Mouse (Mus musculus) embryonic facial prominence, embryonic 11.5 days (tissue): Measurements from ENCODE around the gene Bmp4. TPM values are rescaled to one million over a fixed set of nuclear protein-coding genes. Genes with fewer than 3 reads are reported as not detected.

Experiments used
- ATAC-seq: fragments of 200-750 bp; cut with Nextera tagmentation; replicated peaks from 2 replicates; pipeline ENCODE4 v1.8.0; 2017; ENCODE audit warnings: low read depth; ENCODE audit not compliant: insufficient number of reproducible peaks, low FRiP score, low TSS enrichment
- DNase-seq: peaks from one replicate; pipeline ENCODE4 v3.0.0-alpha.2; 2015; ENCODE audit warnings: low spot score
- H3K27ac ChIP-seq: fragments of 300-500 bp; sonication (generic); replicated peaks from 2 replicates; pipeline ENCODE4 v1.5.1; 2014; ENCODE audit warnings: mild to moderate bottlenecking, low read depth, low read length, control low read depth
- H3K27me3 ChIP-seq: fragments of 300-500 bp; sonication (generic); 2 replicates; pipeline ENCODE4 v1.6.1; 2014; ENCODE audit warnings: mild to moderate bottlenecking, low read length, moderate library complexity, mixed read lengths; ENCODE audit not compliant: control insufficient read depth, insufficient read depth
- H3K36me3 ChIP-seq: fragments of 300-500 bp; sonication (generic); replicated peaks from 2 replicates; pipeline ENCODE4 v1.6.1; 2014; ENCODE audit warnings: low read depth, mild to moderate bottlenecking, low read length, moderate library complexity, mixed read lengths; ENCODE audit not compliant: control insufficient read depth, insufficient read depth
- H3K4me1 ChIP-seq: fragments of 300-500 bp; sonication (generic); 2 replicates; pipeline ENCODE4 v1.6.1; 2014; ENCODE audit warnings: low read length, mixed read lengths; ENCODE audit not compliant: control insufficient read depth, insufficient read depth
- H3K4me2 ChIP-seq: fragments of 300-500 bp; sonication (generic); 2 replicates; pipeline ENCODE4 v1.6.1; 2014; ENCODE audit warnings: low read depth, mild to moderate bottlenecking, control low read depth, low read length, moderate library complexity
- H3K4me3 ChIP-seq: fragments of 300-500 bp; sonication (generic); 2 replicates; pipeline ENCODE4 v1.5.1; 2014; ENCODE audit warnings: low read depth, low read length, control low read depth
- H3K9ac ChIP-seq: fragments of 300-500 bp; sonication (generic); replicated peaks from 2 replicates; pipeline ENCODE4 v1.6.1; 2014; ENCODE audit warnings: mild to moderate bottlenecking, control low read depth, low read length
- H3K9me3 ChIP-seq: fragments of 300-500 bp; sonication (generic); replicated peaks from 2 replicates; pipeline ENCODE4 v1.6.1; 2016; ENCODE audit warnings: mild to moderate bottlenecking, low read length, inconsistent platforms, mixed read lengths; ENCODE audit not compliant: control insufficient read depth
- WGBS: fragments of 180-500 bp; shearing (Covaris S2); extraction: QIAGEN DNeasy Blood & Tissue Kit; methylation state at CpG from one replicate; pipeline ENCODE4 v1.1.7; 2014; 5-methylcytosine and 5-hydroxymethylcytosine counted together
- polyA plus RNA-seq: library from polyadenylated mRNA; unstranded; fragments of >200 nt; fragmentation: Nextera tagmentation; extraction: Ambion mirVana; gene quantifications from 2 replicates; pipeline ENCODE4 v1.2.1, GENCODE M21; 2014

Gene Bmp4
- polyA plus RNA-seq, 1 experiment from 2014 or later: 19.5 TPM

DNA sequence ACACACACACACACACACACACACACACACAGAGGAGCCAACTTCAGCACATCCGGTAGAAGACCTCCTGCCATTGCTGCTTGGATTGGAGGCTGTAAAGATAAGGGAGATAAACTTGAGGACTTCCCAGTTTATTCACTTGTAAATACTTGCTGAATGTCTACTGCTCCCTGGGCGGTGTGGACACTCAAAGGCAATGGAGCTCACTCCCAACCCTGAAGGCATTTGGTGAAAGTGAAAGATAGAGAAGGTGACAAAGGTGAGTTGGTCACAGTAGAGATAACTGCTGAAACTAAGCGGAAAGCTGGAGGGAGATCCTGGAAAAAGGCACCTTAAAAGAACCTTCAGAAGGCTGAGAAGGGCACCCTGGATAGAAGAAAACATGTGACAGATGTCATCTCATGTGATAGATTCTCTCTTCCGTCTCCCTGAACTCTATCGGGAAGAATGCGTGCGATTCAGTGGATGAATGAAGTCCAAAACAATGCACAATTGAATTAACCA is 22.1 kb upstream of the Bmp4 start:
- Histone ChIP-seq H3K4me2 (no peak overlapping the region), H3K4me3 (no peak overlapping the region), H3K27ac (no peak overlapping the region), H3K4me1 (no peaks in the 10 kb centered on the region), H3K27me3 (no peaks in the 10 kb centered on the region), H3K9ac (no peak overlapping the region), H3K36me3 (no peaks in the 10 kb centered on the region), H3K9me3 (no peaks in the 10 kb centered on the region)
- ATAC-seq (no peak), DNase-seq (no peak)
- WGBS: 89% methylated on average over 7 of the region's 7 CpGs

DNA sequence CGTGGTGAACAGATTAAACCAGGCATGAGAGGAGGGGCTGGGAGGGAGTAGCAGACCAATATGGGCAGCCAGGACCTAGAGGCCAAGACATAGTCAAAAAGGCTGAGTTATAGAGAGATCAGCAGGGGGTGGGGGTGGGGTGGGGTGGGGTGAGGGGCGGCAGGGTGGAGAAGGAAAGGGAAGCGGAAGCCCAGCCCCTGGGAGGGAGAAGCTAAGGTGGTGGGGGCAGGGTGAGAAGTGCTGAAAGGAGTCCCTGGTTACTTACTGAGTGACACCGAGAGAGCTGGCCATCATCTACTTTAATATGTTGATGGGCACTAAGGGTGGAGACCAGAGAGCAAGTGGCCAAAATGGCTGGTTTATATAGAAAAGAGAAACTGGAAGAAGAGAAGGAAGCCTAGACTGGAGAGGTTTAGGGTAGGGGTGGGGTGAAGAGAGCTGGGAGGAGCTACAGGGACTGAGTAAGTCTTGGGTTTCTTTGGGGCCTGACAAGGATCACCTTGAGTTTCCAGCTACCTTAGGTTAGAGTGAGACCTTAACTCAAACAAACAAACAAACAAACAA is 20.2 kb upstream of the Bmp4 start:
- H3K9me3 ChIP-seq: no peaks in the 10 kb centered on the region
- H3K4me2 ChIP-seq: no peak overlapping the region
- no peaks in the 10 kb centered on the region for H3K36me3 ChIP-seq
- H3K27me3 ChIP-seq: no peaks in the 10 kb centered on the region
- no peak overlapping the region for H3K27ac ChIP-seq
- H3K4me3 ChIP-seq: no peak overlapping the region
- no peak overlapping the region for H3K9ac ChIP-seq
- ATAC-seq: no peak
- no peak for DNase-seq
- no peaks in the 10 kb centered on the region for H3K4me1 ChIP-seq
- WGBS: 63% methylated on average over 4 of the region's 4 CpGs

DNA sequence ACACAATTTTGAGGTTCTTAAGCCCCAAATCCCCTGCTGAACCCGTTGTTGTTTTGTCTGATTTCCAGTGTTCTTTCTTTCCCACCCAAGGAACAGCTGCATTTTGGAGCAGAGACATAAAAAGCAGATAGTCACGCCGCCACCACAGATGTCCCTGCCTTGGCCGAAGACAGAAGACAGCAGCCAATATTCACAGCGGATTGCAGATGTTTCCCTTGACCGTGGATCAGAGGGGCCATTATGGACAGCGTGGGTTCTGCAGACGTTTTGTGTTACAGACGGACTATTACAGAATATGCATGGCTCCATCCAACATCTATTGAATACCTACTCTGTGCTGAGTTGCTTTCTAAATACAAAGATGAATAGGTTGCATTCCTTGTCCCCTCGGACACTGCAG is 18.5 kb upstream of the Bmp4 start:
- Histone ChIP-seq H3K9ac (no peak overlapping the region), H3K27me3 (no peaks in the 10 kb centered on the region), H3K4me2 (no peak overlapping the region), H3K36me3 (no peaks in the 10 kb centered on the region), H3K27ac (no peak overlapping the region), H3K4me3 (no peak overlapping the region), H3K4me1 (no peaks in the 10 kb centered on the region), H3K9me3 (no peaks in the 10 kb centered on the region)
- WGBS: 84% methylated on average over 10 of the region's 10 CpGs
- no peak for ATAC-seq
- DNase-seq: no peak

DNA sequence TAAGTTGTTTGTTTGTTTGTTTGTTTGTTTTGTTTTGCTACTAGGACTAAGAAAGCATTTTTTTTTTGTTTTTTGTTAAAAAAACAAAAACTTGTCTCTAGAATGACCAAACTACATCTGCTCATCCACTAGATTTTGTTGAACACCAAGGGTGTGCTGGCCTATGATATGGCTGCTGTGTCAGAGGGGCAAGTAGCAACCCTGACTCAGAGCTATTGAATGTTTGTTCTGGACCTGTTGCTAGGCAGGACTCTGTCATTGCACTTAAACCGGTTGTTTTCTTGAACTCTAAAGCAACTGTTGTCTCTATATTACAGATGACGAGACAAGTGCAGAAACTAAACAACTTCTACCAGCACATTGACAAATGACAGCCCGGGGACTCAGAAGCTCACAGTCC is 17.9 kb upstream of the Bmp4 start:
- no peak overlapping the region for H3K9ac ChIP-seq
- no peak overlapping the region for H3K4me3 ChIP-seq
- H3K27ac ChIP-seq: no peak overlapping the region
- no peak for ATAC-seq
- H3K27me3 ChIP-seq: no peaks in the 10 kb centered on the region
- 82% methylated on average over 3 of the region's 3 CpGs for WGBS
- no peak overlapping the region for H3K4me2 ChIP-seq
- no peaks in the 10 kb centered on the region for H3K4me1 ChIP-seq
- DNase-seq: no peak
- no peaks in the 10 kb centered on the region for H3K36me3 ChIP-seq
- no peaks in the 10 kb centered on the region for H3K9me3 ChIP-seq

DNA sequence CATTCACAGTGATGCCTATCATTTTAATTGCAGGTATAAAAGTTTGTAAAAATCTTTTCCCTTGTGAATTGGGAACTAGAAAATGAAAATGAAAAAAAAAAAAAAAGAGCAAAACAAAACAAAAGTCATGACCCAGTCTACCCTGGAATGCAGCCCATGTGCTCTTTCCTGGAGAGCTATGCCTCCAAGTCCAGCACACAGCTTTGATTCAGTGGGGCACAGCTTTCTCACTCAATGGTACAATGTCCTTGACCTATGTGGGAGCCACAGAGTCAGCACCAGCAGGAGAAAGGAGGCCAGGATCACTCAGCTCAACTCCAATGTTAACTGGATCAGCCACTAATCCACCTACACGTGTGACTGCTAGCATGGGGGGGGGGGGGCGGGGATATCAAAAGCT is 9.5 kb upstream of the Bmp4 start:
- no peak overlapping the region for H3K27ac ChIP-seq
- H3K4me1 ChIP-seq: 0 out of 2 replicates have a peak, but pooled peaks cover 3% of the 10 kb centered on the region
- H3K27me3 ChIP-seq: peaks cover 20% of the 10 kb centered on the region
- ATAC-seq: no peak
- no peaks in the 10 kb centered on the region for H3K9me3 ChIP-seq
- no peak for DNase-seq
- no peak overlapping the region for H3K4me3 ChIP-seq
- WGBS: 57% methylated on average over 2 of the region's 2 CpGs
- H3K4me2 ChIP-seq: no peak overlapping the region
- H3K9ac ChIP-seq: no peak overlapping the region
- H3K36me3 ChIP-seq: no peaks in the 10 kb centered on the region

DNA sequence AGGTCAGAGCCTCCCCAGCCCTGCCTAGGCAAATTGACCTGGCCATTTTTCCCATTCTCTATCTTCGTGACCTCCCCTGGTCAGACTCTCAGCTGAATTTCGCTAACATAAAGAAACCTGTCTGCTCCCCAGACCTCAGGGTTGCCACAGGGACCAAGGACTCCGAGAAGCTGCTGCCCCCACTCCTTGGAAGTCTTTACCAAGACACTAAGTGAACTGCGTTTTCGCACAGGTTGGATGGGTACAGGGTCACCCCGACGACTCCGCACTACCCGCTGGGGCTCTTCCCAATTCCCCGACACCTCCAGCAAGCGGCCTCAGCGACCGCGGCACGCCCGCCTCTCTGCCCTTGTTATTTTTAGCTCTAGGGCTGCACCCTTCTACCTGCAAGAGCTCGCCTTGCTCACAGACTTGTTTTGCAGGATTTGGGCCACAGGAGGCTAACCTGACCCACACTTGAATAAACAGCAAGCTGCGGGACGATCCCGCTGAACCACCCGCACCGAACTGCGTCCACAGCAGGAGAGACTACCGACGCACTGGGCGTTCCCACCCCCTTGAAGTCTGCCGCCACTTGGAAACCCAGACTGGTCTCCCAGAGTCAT is 7.7 kb upstream of the Bmp4 start:
- ATAC-seq (no peak), DNase-seq (peak; percentile 54)
- 1% methylated on average over 27 of the region's 27 CpGs for WGBS
- no peak overlapping the region for H3K27ac ChIP-seq
- H3K9ac ChIP-seq: no peak overlapping the region
- H3K36me3 ChIP-seq: no peaks in the 10 kb centered on the region
- peak overlapping the region; percentile 42 for H3K4me2 ChIP-seq
- H3K9me3 ChIP-seq: no peaks in the 10 kb centered on the region
- peak overlapping the region; percentile 27 for H3K4me3 ChIP-seq
- H3K27me3 ChIP-seq: peaks cover 20% of the 10 kb centered on the region
- H3K4me1 ChIP-seq: 0 out of 2 replicates have a peak, but pooled peaks cover 3% of the 10 kb centered on the region

DNA sequence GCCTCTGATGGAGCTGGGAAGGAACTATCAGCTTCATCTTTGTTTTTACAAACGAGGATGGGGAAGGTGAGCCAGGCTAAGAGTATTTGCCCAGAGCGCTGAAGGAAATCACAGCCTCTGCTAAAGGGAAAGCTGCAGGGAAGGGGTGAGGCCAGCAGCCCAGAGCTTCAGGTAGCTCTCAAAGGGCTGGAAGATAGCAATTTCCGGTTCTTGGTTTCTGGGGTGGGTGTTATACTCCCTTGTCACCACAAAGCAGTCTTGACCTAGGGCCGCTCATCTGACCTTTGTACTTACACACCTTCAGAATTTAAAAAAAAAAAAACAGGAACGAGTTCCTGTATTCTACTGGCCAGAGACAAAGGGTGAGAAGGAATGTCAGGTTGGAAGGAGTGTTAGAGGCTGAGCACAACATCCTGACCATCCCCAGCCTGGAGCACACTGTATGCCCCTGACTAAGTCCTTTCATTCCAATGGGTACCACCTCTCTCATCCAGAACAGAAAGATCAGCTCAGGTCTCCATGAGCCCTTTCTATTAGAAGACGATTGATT is 1.2 kb upstream of the Bmp4 start:
- H3K4me1 ChIP-seq: no peaks in the 10 kb centered on the region
- no peak overlapping the region for H3K27ac ChIP-seq
- H3K36me3 ChIP-seq: no peaks in the 10 kb centered on the region
- peaks cover 11% of the 10 kb centered on the region for H3K27me3 ChIP-seq
- H3K9ac ChIP-seq: no peak overlapping the region
- H3K4me2 ChIP-seq: no peak overlapping the region
- no peak overlapping the region for H3K4me3 ChIP-seq
- DNase-seq (no peak), ATAC-seq (no peak)
- 39% methylated on average over 6 of the region's 6 CpGs for WGBS
- no peaks in the 10 kb centered on the region for H3K9me3 ChIP-seq

DNA sequence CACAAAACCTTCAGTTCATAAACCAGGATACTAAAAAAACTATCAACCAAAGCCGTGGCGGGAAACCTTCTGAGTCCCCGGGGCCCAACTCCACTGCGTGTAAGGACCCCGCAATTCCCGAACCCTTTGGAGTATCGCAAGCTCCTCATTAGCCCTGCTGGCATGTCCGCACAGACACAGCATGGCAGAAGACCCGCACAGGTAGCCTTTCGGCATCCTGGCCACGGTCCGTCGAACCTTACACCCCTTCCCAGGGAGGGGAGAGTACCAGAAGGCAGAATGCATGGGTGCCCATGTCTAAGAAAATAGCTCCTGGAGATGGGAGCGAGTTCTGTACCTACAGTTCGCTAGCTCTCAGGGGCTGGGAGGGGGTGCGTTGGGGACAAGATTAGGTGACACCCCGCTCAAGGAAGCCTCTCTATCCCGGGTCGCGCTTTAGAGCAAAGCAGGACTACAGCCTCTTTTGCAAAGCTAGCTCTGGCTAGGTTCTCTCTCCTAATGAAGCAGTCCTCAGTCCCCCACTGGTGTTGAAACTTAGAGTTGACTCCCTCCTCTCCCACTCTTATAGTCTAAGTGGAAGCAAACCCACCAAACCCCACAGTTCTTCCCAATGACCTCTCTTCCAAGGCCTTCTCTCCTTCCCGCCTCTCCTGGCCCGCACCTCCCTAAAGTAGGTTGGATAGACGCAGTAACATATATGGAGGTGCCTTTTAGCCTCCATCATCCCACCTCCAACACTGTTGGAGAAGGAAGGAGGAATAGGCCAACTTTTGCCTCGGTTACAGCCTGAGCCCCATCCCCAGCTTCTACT is 826 bp downstream of the Bmp4 start:
- H3K36me3 ChIP-seq: no peaks in the 10 kb centered on the region
- H3K4me3 ChIP-seq: peak overlapping the region; percentile 53
- H3K27me3 ChIP-seq: peaks cover 11% of the 10 kb centered on the region
- H3K4me1 ChIP-seq: no peaks in the 10 kb centered on the region
- H3K9me3 ChIP-seq: no peaks in the 10 kb centered on the region
- peak overlapping the region; percentile 46 for H3K9ac ChIP-seq
- 3% methylated on average over 24 of the region's 24 CpGs for WGBS
- H3K4me2 ChIP-seq: peak overlapping the region; percentile 28
- ATAC-seq (no peak), DNase-seq (no peak)
- H3K27ac ChIP-seq: no peak overlapping the region
